Mouse (Mus musculus): ENCODE data around the gene Uck1.

DNA sequence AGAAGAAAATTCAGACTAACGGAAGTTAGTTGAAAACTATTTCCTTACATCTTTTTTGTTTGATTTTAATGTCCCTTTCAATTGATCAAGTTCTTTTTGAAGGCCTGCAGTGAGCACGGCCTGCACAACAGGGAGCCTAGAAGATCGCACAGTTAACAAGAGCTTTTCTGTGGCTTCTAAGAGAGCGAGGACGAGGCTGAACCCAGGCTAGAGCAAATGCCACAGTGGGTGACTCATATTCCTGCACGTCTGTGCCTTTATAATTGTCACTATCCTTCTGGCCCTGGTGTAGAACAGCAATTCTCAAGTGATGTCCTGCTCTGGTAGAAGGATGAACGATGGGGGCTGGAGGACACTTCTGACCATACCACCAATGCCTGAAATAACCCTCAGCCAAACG, 42.3 kb downstream of the Uck1 start:
- TF ChIP-seq CTCF (IDR thresholded peaks at IDR 0.05; ENCODE audit: borderline replicate concordance, control insufficient read depth, extremely low read depth, insufficient read depth, low read length, poor library complexity), result no peak
- no peak for TF ChIP-seq POLR2A (IDR thresholded peaks at IDR 0.05; ENCODE audit: control insufficient read depth, extremely low read depth, insufficient read depth, low read length, poor library complexity)
